Mouse (Mus musculus): ENCODE data around the gene Cdh24. TPM values are rescaled to one million over a fixed set of nuclear protein-coding genes. Genes with fewer than 3 reads are reported as not detected.

Cdh24 gene
- polyA plus RNA-seq, 1 experiment from 2014 or later = 15.5 TPM

DNA sequence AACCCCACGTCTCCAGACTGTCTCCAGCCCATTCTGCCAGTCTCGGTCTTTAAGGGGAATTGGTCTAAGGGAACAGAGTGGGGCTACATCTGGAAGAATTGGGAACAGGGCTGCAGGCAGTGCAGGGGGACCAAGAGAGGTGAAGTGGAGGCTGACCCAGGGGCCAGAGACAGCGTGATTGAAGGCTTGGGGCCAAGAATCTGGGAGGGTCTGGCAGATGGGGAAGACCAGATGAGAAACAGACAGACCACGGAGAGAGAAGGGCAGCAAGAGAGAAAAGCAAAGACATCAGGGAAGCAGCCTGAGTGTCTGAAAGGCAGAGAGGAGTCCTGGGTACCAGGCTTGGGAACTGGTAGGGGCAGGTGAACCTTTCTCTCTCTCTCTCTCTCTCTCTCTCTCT lies 1.0 kb downstream of the Cdh24 start:
- Histone ChIP-seq H3K4me3 (peak overlapping the region; percentile 60), H3K4me1 (peaks cover 23% of the 10 kb centered on the region), H3K9ac (peak overlapping the region; percentile 26; the same call in 1 of the 2 replicates), H3K27me3 (replicated peaks) (no peaks in the 10 kb centered on the region), H3K9me3 (no peaks in the 10 kb centered on the region), H3K27ac (no peak overlapping the region), H3K4me2 (peak overlapping the region; percentile 92), H3K36me3 (replicated peaks) (peaks cover 40% of the 10 kb centered on the region)
- 15% methylated on average over 4 of the region's 4 CpGs for WGBS
- no peak for ATAC-seq (replicated peaks)

DNA sequence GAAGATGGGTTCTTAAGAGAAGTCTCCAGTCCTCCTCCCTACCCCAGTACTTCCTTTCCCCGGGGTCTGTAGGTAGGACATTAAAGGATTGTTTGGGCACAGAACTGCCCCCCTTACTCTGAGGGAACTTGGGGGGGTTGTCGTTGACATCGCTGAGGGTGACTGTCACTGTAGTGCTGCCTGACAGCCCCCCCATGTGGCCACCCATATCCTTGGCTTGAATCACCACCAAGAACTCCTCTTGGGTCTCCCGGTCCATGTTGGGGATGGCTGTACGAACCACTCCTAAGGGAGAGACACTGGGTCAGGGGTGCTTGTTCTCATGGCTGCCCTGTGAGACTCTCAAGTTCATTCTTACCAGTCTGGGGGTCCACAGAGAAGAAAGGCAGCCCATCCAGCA lies 3.0 kb downstream of the Cdh24 start:
- H3K4me1 ChIP-seq = peaks cover 23% of the 10 kb centered on the region
- H3K27ac ChIP-seq = no peak overlapping the region
- ATAC-seq (replicated peaks) = no peak
- H3K9me3 ChIP-seq = no peaks in the 10 kb centered on the region
- 82% methylated on average over 5 of the region's 5 CpGs for WGBS
- H3K9ac ChIP-seq = no peak overlapping the region
- H3K27me3 ChIP-seq (replicated peaks) = no peaks in the 10 kb centered on the region
- peak overlapping the region; percentile 92; the same call in 1 of the 2 replicates for H3K4me2 ChIP-seq
- no peak overlapping the region for H3K4me3 ChIP-seq
- peaks cover 26% of the 10 kb centered on the region for H3K36me3 ChIP-seq (replicated peaks)

DNA sequence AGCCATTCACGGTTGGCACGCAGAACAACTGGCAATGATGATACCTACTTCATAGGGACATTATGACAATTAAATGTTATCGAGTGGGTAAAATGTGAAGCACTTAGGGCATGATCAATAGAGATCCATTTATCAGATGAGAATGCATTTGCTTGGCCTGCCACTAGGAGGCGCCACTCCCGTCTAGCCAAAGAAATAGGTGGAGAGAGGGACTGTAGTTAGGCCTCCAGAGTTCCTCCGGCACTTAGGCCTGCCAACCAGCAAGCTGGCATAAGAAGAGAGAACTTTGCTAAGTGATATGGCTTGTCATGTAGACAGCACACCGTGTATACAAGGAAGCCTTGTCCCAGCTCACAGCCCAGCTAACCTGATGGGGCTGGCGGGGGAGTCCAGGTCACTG lies 4.2 kb downstream of the Cdh24 start:
- no peak overlapping the region for H3K4me3 ChIP-seq
- H3K9ac ChIP-seq = no peak overlapping the region
- no peak for ATAC-seq (replicated peaks)
- H3K27me3 ChIP-seq (replicated peaks) = no peaks in the 10 kb centered on the region
- peaks cover 20% of the 10 kb centered on the region for H3K4me1 ChIP-seq
- 47% methylated on average over 8 of the region's 8 CpGs for WGBS
- peaks cover 25% of the 10 kb centered on the region for H3K36me3 ChIP-seq (replicated peaks)
- H3K27ac ChIP-seq = no peak overlapping the region
- H3K4me2 ChIP-seq = no peak overlapping the region
- no peaks in the 10 kb centered on the region for H3K9me3 ChIP-seq

DNA sequence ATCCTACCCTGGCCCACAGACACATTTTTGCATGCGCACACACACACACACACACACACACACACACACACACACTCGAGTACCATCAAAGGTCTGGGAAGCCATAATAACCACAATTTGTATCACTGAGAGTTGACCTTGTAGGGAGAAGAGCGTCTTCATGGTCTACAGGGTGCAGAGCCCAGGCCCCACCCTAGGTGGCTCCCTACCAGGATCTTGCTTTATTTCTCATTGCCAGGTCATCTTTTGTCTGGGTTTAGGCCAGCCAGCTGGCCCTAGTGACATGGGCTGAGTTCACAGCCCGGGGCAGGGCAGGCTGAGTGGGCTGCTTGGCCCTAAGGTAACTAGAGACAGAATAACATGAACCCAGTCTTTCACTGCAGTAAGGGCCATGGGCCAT lies 7.0 kb downstream of the Cdh24 start:
- Histone ChIP-seq H3K9ac (no peak overlapping the region), H3K4me2 (no peak overlapping the region), H3K4me3 (no peak overlapping the region), H3K27ac (no peak overlapping the region), H3K27me3 (replicated peaks) (no peaks in the 10 kb centered on the region), H3K9me3 (no peaks in the 10 kb centered on the region), H3K4me1 (peaks cover 7% of the 10 kb centered on the region), H3K36me3 (replicated peaks) (peaks cover 30% of the 10 kb centered on the region)
- 83% methylated on average over 4 of the region's 4 CpGs for WGBS
- no peak for ATAC-seq (replicated peaks)

DNA sequence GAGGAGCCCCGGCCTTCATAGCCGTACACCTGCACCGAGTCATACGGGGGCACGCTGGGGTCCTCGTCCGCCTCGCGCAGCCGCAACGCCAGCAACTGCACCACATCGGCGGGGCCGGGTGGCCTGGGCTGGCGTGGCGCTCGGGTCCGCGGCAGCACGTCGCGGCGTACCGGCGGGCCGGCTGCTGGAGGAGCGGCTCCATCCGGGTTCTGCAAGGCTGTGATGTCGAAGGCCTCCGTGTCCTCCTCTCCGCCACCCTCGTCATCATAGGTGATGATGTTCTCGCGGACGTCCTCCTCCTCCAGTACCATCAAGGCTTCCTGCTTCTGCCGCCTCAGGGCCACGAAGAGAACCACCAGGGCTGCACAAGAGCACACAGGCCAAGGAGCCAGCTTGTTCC lies 8.9 kb downstream of the Cdh24 start:
- Histone ChIP-seq H3K36me3 (replicated peaks) (peaks cover 28% of the 10 kb centered on the region), H3K27ac (no peak overlapping the region), H3K4me1 (no peaks in the 10 kb centered on the region), H3K9me3 (no peaks in the 10 kb centered on the region), H3K4me3 (no peak overlapping the region), H3K9ac (no peak overlapping the region), H3K27me3 (replicated peaks) (no peaks in the 10 kb centered on the region), H3K4me2 (no peak overlapping the region)
- no peak for ATAC-seq (replicated peaks)
- WGBS = 91% methylated on average over 37 of the region's 37 CpGs

DNA sequence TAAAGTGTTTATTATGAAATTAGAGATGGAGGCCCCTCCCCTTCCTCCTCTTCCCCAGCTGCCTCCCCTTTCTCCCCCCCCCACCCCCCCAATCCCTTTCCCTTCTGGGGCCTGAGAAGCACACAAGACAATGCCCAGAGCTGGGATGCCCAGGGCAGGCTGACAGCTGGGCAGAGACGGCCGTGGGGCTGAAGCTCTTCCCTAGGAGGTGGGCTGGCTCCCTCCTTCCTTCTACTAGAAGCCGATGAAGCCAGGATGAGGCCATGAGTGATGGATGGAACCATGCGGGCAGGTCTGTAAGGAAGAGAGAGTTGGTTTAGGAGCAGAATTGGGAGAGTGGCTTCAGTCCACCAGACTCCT lies 9.9 kb downstream of the Cdh24 start:
- H3K9me3 ChIP-seq = no peaks in the 10 kb centered on the region
- no peak overlapping the region for H3K9ac ChIP-seq
- peaks cover 27% of the 10 kb centered on the region; the same call in 1 of the 2 replicates for H3K36me3 ChIP-seq (replicated peaks)
- H3K4me3 ChIP-seq = no peak overlapping the region
- no peaks in the 10 kb centered on the region for H3K4me1 ChIP-seq
- no peak overlapping the region for H3K4me2 ChIP-seq
- ATAC-seq (replicated peaks) = no peak
- H3K27ac ChIP-seq = no peak overlapping the region
- H3K27me3 ChIP-seq (replicated peaks) = no peaks in the 10 kb centered on the region
- WGBS = 63% methylated on average over 4 of the region's 4 CpGs

DNA sequence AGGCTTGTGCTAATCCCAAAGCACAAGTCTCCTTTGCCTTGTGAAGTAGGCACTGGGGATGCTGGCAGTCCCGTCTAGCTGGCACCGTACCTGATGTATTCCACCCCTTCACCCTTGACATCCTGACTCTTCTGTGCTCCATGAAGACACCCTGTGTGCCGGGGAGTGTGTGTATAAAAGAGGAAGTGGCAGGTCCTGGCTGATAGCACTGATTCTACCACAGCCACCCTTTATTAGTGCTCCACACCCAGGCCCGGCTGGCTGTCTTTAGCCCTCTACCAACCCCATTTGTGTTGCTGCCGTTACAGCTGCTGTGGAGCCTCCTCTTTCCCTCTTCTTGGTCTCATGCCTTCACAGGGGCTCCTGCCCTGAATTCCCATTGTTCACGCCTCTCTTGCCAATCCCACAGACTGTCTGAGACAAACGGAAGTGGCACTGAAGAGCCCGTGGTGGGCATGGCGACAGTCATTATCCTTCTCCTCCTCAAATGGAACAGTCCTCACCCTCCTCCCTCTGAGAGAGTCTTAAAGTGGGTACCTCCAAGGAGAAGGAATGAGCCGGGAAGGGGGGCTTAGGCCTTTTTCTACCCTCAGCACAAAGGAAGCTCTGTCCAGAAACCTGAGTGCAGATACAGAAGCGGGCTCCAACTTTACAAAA lies 10.5 kb downstream of the Cdh24 start:
- Histone ChIP-seq H3K9me3 (no peaks in the 10 kb centered on the region), H3K4me2 (no peak overlapping the region), H3K4me3 (no peak overlapping the region), H3K27ac (0 out of 2 replicates have a peak overlapping the region, but pooled peaks have one; percentile 12), H3K4me1 (no peaks in the 10 kb centered on the region), H3K36me3 (replicated peaks) (peaks cover 22% of the 10 kb centered on the region; the same call in 1 of the 2 replicates), H3K27me3 (replicated peaks) (no peaks in the 10 kb centered on the region), H3K9ac (no peak overlapping the region; the same call in 1 of the 2 replicates)
- no peak for ATAC-seq (replicated peaks)
- WGBS = 72% methylated on average over 11 of the region's 11 CpGs

DNA sequence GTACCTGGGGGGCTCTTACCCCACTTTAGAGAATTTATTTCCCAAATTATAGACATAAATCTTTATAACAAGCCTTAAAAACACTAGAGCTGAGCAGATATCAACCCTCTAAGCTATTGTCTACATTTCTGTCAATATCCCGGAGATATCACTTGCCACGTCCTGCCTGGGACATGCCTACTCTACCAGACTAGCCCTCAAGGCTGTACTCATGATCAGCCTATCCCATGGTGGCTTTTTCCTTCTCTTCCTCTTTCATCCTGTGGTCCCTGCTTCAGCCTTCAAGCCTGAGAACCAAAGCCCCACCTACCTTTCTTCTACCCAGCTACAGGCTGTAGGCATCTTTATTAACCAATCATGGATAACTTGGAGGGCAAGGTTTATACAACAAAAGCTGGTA lies 11.4 kb downstream of the Cdh24 start:
- no peak for ATAC-seq (replicated peaks)
- Histone ChIP-seq H3K27ac (no peak overlapping the region), H3K9me3 (no peaks in the 10 kb centered on the region), H3K9ac (no peak overlapping the region), H3K36me3 (replicated peaks) (peaks cover 20% of the 10 kb centered on the region; the same call in 1 of the 2 replicates), H3K4me2 (no peak overlapping the region), H3K4me1 (no peaks in the 10 kb centered on the region), H3K4me3 (no peak overlapping the region), H3K27me3 (replicated peaks) (no peaks in the 10 kb centered on the region)
- 88% methylated on average over 2 of the region's 2 CpGs for WGBS

DNA sequence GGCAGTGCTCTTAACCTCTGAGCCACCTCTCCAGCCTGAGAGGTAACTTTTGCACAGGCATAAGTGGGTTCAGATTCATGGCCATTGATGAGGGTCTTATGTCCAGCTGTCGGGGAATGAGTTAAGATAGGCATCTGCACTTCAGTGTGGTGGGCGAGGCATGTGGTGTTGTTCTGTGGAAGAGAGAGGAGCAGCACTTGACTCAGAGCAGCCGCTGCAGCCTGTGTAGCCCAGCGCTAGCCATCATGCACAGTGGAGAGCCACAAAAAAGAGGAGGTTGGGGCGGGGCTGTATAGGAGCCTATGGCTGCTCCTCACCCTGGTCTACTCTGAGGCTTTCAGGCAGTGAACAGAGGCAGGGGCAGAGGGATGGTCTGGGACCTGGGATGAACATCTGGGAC lies 13.1 kb downstream of the Cdh24 start:
- no peak overlapping the region for H3K9ac ChIP-seq
- 82% methylated on average over 5 of the region's 5 CpGs for WGBS
- no peak overlapping the region for H3K4me2 ChIP-seq
- no peak overlapping the region for H3K4me3 ChIP-seq
- no peak overlapping the region for H3K27ac ChIP-seq
- peaks cover 14% of the 10 kb centered on the region; the same call in 1 of the 2 replicates for H3K36me3 ChIP-seq (replicated peaks)
- no peaks in the 10 kb centered on the region for H3K27me3 ChIP-seq (replicated peaks)
- no peak for ATAC-seq (replicated peaks)
- no peaks in the 10 kb centered on the region for H3K4me1 ChIP-seq
- no peaks in the 10 kb centered on the region for H3K9me3 ChIP-seq

DNA sequence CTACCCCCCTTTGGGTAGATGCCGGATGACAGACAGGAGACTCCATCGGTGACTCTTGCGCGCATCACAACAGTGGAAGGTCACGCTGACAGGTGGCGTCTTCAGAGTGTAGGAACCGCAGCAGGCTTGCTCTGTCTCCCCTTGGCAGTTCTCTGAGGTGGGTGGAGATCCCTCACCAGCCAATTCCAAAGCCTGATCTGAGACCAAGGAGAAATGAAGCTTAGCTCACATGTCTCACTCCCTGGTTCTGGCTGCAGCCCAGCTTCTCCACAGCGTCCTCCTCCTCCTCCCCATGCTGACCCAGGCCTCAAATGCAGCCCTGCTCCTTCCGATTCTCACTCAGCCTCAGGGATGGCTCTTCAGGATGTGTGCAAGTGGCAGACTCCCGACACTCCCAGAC lies 16.2 kb downstream of the Cdh24 start:
- Histone ChIP-seq H3K4me3 (no peak overlapping the region), H3K9ac (no peak overlapping the region), H3K27me3 (replicated peaks) (no peaks in the 10 kb centered on the region), H3K27ac (no peak overlapping the region), H3K36me3 (replicated peaks) (no peaks in the 10 kb centered on the region), H3K4me2 (no peak overlapping the region), H3K4me1 (no peaks in the 10 kb centered on the region), H3K9me3 (no peaks in the 10 kb centered on the region)
- ATAC-seq (replicated peaks) = no peak
- WGBS = 78% methylated on average over 10 of the region's 10 CpGs

DNA sequence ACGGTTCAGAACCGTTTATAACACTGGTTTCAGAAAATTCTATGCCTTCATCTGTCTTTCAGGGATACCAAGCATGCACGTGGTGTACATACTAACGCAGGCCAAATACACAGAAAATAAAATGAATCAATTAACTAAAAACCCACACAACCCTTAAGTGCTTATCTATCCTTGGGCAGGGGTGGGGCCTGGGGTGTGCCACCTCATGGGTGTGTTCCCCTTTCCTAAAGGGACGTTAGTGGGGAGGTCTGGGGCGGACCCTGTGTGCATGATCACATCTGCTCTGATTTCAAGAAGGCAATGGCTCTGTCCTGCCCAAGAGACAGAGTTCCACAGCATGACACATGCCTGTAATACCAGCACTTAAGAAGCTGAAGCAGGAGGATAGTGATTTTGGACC lies 17.8 kb downstream of the Cdh24 start:
- H3K27me3 ChIP-seq (replicated peaks) = no peaks in the 10 kb centered on the region
- no peaks in the 10 kb centered on the region for H3K36me3 ChIP-seq (replicated peaks)
- ATAC-seq (replicated peaks) = no peak
- no peak overlapping the region for H3K4me2 ChIP-seq
- H3K27ac ChIP-seq = no peak overlapping the region
- no peaks in the 10 kb centered on the region for H3K9me3 ChIP-seq
- H3K4me1 ChIP-seq = no peaks in the 10 kb centered on the region
- H3K9ac ChIP-seq = no peak overlapping the region
- H3K4me3 ChIP-seq = no peak overlapping the region
- WGBS = 87% methylated on average over 6 of the region's 6 CpGs

DNA sequence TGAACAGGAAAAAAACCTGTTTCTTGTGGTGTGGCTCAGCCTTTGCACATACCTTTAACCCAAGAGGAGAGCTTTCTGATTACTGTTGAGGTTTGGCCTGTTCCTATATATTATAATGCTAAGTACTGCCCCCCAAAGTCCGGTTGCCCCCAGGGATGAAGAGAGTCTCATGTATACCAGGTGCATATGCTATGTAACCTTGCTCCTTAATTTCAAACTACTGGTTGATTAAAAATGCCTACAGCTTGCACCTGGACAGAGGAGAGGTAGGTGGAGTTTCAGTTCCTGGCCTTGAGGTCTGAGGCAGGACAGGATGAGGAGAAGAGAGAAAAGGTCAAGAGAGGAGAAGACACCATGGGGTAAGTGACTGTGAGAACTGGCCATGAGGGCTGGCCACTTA lies 20.0 kb downstream of the Cdh24 start, which contains the start of gene Psmb11:
TSS of gene Psmb11 (plus strand) at position 301 of the 400 bp plus-strand sequence.
- no peak within 1 kb of the TSS for H3K4me3 ChIP-seq
- ATAC-seq (replicated peaks) = no peak
- H3K9ac ChIP-seq = no peak within 1 kb of the TSS
- no peaks in the 10 kb centered on the region for H3K27me3 ChIP-seq (replicated peaks)
- H3K4me1 ChIP-seq = peaks cover 11% of the 10 kb centered on the region
- no peak within 1 kb of the TSS for H3K27ac ChIP-seq
- no peaks in the 10 kb centered on the region for H3K9me3 ChIP-seq
- 82% methylated on average over 1 of the region's 1 CpGs for WGBS
- H3K36me3 ChIP-seq (replicated peaks) = peaks cover 3% of the 10 kb centered on the region; the same call in 1 of the 2 replicates
- H3K4me2 ChIP-seq = no peak within 1 kb of the TSS

DNA sequence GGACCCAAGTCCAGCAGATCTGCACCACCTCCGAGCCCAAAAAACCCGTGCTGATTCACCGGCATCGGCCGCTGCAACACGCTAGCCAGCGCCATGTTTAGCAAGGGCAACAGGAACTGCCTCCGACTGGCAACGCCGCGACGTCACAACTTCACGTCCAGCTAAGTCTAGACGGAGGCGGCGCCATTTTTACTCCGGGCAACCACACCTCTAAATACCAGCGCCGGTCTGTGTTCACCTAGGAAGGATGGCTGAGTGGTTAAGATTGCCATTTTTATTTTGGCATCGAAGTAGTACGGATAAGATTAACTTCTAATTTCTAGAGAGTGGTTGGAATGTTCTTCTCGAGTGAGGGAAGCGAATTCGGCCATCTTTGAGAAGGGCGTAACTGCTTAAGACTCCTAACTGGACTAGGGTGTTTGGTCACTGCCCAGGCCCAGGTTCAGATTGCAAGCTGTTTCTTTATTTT lies 23.2 kb downstream of the Cdh24 start, which contains the start of gene Psmb5:
TSS of gene Psmb5 (minus strand) at position 126 of the 469 bp plus-strand sequence.
- peaks cover 8% of the 10 kb centered on the region for H3K36me3 ChIP-seq (replicated peaks)
- H3K9ac ChIP-seq = peak within 1 kb of the TSS; percentile 82
- WGBS = under 1% methylated on average over 25 of the region's 25 CpGs
- H3K9me3 ChIP-seq = no peaks in the 10 kb centered on the region
- peaks cover 21% of the 10 kb centered on the region for H3K4me1 ChIP-seq
- peak within 1 kb of the TSS; percentile 61 for H3K4me3 ChIP-seq
- H3K27ac ChIP-seq = peak within 1 kb of the TSS; percentile 80
- H3K4me2 ChIP-seq = peak within 1 kb of the TSS; percentile 68
- H3K27me3 ChIP-seq (replicated peaks) = no peaks in the 10 kb centered on the region
- peak; percentile 90 for ATAC-seq (replicated peaks)

Measured in midbrain, embryonic 15.5 days (tissue).